Mouse (Mus musculus) lung, embryonic 14.5 days (tissue): ENCODE measurements around the gene Slc4a3. TPM values are rescaled to one million over a fixed set of nuclear protein-coding genes. Genes with fewer than 3 reads are reported as not detected.
A peak's percentile ranks its signal among the peaks of the same experiment; 100 is the strongest.

Source experiments
- ATAC-seq: fragments of 200-750 bp; cut with Nextera tagmentation; 2 replicates; pipeline ENCODE4 v1.8.0; 2017; ENCODE audit warnings: mild to moderate bottlenecking, moderate TSS enrichment, moderate library complexity; ENCODE audit not compliant: insufficient read depth
- DNase-seq: peaks from one replicate; pipeline ENCODE4 v3.0.0-alpha.2; 2015
- H3K27ac ChIP-seq: fragments of 300-500 bp; sonication (generic); 2 replicates; pipeline ENCODE4 v1.5.1; 2014; ENCODE audit warnings: low read depth, mild to moderate bottlenecking, moderate library complexity
- H3K27me3 ChIP-seq: fragments of 300-500 bp; sonication (generic); 2 replicates; pipeline ENCODE4 v1.6.1; 2014; ENCODE audit warnings: low read length, control low read depth; ENCODE audit not compliant: insufficient read depth
- H3K36me3 ChIP-seq: fragments of 300-500 bp; sonication (generic); 2 replicates; pipeline ENCODE4 v1.6.1; 2014; ENCODE audit warnings: control low read depth; ENCODE audit not compliant: insufficient read depth
- H3K4me1 ChIP-seq: fragments of 300-500 bp; sonication (generic); 2 replicates; pipeline ENCODE4 v1.6.1; 2014; ENCODE audit warnings: antibody characterized with exemption, control low read depth; ENCODE audit not compliant: insufficient read depth
- H3K4me2 ChIP-seq: fragments of 300-500 bp; sonication (generic); 2 replicates; pipeline ENCODE4 v1.6.1; 2014; ENCODE audit warnings: mild to moderate bottlenecking
- H3K4me3 ChIP-seq: fragments of 300-500 bp; sonication (generic); 2 replicates; pipeline ENCODE4 v1.5.1; 2014; ENCODE audit warnings: low read depth, low read length
- H3K9ac ChIP-seq: fragments of 300-500 bp; sonication (generic); 2 replicates; pipeline ENCODE4 v1.6.1; 2014
- H3K9me3 ChIP-seq: fragments of 300-500 bp; sonication (generic); 2 replicates; pipeline ENCODE4 v1.6.1; 2016; ENCODE audit warnings: low read depth, low read length, control low read depth
- CTCF ChIP-seq: IDR thresholded peaks from 2 replicates; pipeline ENCODE4 v1.5.1; 2016; ENCODE audit warnings: antibody characterized with exemption, low read depth
- whole genome bisulfite sequencing: fragments of 180-500 bp; shearing (Covaris S2); extraction: QIAGEN DNeasy Blood & Tissue Kit; methylation state at CpG from one replicate; pipeline ENCODE4 v1.1.7; 2014; 5-methylcytosine and 5-hydroxymethylcytosine counted together
- polyA plus RNA-seq: library from polyadenylated mRNA; unstranded; fragments of >200 nt; fragmentation: Nextera tagmentation; extraction: Ambion mirVana; gene quantifications from 2 replicates; pipeline ENCODE4 v1.2.1, GENCODE M21; 2014

Gene Slc4a3
- polyA plus RNA-seq, 1 experiment from 2014 or later = 9.7 TPM

DNA sequence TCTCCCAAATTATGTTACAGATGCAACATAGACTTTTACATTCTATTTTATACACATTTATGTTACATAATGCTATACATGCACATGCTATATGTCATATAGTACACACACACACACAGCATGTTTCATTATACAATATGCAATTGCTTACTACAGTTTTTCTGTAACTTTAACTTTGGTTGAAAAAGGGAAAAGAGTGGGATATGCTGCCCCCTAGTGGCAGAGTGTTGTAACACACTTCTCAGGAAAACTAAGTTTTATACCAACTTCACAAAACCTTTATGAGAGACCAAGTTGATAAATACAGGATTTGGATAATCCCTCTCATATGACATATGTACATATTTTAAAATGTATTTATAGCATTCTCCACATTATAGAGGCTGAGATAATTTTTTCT, 51.6 kb downstream of the Slc4a3 start:
- Histone ChIP-seq H3K9ac (no peak overlapping the region), H3K9me3 (no peaks in the 10 kb centered on the region), H3K4me3 (no peak overlapping the region), H3K27ac (no peak overlapping the region), H3K4me1 (no peaks in the 10 kb centered on the region), H3K36me3 (no peaks in the 10 kb centered on the region), H3K4me2 (no peak overlapping the region), H3K27me3 (peaks cover 5% of the 10 kb centered on the region; the same call in 1 of the 2 replicates)
- DNase-seq (peak; percentile 88), ATAC-seq (no peak)
- peak; percentile 88 for TF ChIP-seq CTCF

DNA sequence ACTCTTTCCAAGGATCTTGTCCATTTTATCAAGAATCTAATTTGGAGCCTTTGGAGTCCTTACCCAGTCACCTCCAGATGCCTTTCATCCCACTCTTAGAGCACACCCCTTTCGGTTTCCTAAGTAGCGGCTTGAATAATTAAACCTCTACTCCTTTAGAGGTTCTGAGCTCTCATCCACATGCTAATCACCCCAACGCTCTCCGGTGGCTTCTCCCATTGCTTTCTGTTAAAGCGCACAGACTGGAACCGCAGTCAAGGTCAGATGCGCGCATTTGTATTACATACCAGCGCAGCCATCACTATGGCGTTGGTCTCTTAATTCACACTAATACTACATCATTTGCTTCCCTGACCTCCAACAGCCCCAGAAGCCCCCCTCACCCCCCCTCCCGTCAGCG, 55.7 kb downstream of the Slc4a3 start:
- 28% methylated on average over 10 of the region's 12 CpGs for WGBS
- Histone ChIP-seq H3K9ac (no peak overlapping the region), H3K27ac (no peak overlapping the region), H3K4me2 (no peak overlapping the region), H3K36me3 (no peaks in the 10 kb centered on the region), H3K9me3 (no peaks in the 10 kb centered on the region), H3K4me1 (no peaks in the 10 kb centered on the region), H3K4me3 (no peak overlapping the region), H3K27me3 (peaks cover 5% of the 10 kb centered on the region; the same call in 1 of the 2 replicates)
- TF ChIP-seq CTCF = no peak
- DNase-seq (no peak), ATAC-seq (no peak)

DNA sequence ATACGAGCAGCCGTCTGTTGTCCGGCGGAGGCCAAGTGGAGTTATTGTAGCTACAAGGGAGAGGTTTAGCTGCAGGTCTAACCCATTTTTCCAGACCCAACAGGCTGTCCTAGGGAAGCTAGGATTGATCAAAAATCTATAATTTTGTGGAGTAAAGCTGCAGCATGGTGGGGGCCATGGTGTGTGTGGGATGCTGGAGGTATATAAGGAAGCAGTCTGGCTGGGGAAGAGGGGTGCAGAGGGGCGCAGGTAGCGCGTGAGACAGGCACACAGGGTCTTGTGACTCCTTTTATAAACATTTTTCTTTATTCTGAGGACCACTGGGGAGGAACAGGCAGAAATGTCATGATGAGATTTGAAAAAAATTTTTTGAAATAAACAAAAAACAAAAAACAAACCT, 57.5 kb downstream of the Slc4a3 start:
- no peaks in the 10 kb centered on the region for H3K9me3 ChIP-seq
- H3K4me2 ChIP-seq = no peak overlapping the region
- no peak for TF ChIP-seq CTCF
- no peak overlapping the region for H3K27ac ChIP-seq
- no peak overlapping the region for H3K9ac ChIP-seq
- no peak for DNase-seq
- no peak for ATAC-seq
- H3K4me1 ChIP-seq = no peaks in the 10 kb centered on the region
- 61% methylated on average over 7 of the region's 7 CpGs for WGBS
- no peaks in the 10 kb centered on the region for H3K36me3 ChIP-seq
- no peak overlapping the region for H3K4me3 ChIP-seq
- H3K27me3 ChIP-seq = peaks cover 5% of the 10 kb centered on the region; the same call in 1 of the 2 replicates

DNA sequence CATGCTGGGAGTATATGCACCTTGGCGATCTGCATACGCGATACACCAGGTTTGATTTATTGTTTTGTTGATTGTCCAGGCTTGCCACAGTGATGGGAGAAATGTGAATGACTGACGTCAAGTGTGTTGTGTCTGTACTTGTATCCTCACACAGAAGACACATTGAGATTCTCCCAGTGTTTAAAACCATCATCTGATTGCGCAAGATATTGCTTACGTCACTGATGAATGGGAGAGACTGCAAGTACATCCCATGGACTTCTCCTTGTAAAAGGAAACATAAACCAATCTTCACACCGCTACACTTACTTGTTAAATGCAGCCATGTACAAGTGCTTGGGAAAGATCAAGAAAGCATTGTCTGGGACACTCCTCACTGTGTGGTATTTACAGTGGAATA, 62.2 kb downstream of the Slc4a3 start:
- H3K9me3 ChIP-seq = no peaks in the 10 kb centered on the region
- ATAC-seq (no peak), DNase-seq (no peak)
- H3K27ac ChIP-seq = no peak overlapping the region
- no peak overlapping the region for H3K4me2 ChIP-seq
- H3K36me3 ChIP-seq = no peaks in the 10 kb centered on the region
- no peak for TF ChIP-seq CTCF
- no peaks in the 10 kb centered on the region for H3K27me3 ChIP-seq
- H3K4me3 ChIP-seq = no peak overlapping the region
- WGBS = 87% methylated on average over 7 of the region's 7 CpGs
- no peaks in the 10 kb centered on the region for H3K4me1 ChIP-seq
- H3K9ac ChIP-seq = no peak overlapping the region

DNA sequence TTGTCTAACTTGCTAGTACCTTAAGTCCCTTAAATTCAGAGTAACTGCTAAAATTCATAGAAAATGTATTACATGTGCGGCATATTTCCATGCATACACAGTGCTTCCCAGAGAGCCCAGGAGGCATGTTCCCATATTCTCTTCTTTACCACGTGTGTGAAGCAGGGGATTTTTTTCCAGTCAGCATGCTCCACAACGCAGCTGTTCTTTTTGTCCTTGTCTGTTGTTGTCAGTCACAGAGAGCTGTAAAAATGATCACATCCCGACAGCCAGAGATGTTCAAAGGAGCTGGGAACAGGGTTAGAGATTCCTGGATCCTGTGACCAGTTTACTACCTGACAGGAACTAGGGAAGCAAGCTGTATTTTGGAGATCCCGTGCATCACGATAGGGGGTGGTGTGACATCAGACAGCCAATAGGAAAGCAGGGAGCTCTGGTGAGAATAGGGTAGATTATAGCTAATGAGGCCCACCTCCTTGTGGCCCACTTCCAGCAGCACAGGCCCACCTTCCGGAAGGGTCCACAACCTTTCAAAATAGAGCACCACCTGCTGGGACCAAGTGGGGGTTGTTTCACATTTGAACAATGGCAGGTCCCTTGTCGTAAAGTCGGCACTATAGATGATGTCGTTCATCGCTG, 62.7 kb downstream of the Slc4a3 start:
- Histone ChIP-seq H3K4me2 (no peak overlapping the region), H3K9me3 (no peaks in the 10 kb centered on the region), H3K36me3 (no peaks in the 10 kb centered on the region), H3K27ac (no peak overlapping the region), H3K4me3 (no peak overlapping the region), H3K4me1 (no peaks in the 10 kb centered on the region), H3K27me3 (no peaks in the 10 kb centered on the region), H3K9ac (no peak overlapping the region)
- WGBS = 72% methylated on average over 11 of the region's 11 CpGs
- ATAC-seq (no peak), DNase-seq (no peak)
- TF ChIP-seq CTCF = no peak

DNA sequence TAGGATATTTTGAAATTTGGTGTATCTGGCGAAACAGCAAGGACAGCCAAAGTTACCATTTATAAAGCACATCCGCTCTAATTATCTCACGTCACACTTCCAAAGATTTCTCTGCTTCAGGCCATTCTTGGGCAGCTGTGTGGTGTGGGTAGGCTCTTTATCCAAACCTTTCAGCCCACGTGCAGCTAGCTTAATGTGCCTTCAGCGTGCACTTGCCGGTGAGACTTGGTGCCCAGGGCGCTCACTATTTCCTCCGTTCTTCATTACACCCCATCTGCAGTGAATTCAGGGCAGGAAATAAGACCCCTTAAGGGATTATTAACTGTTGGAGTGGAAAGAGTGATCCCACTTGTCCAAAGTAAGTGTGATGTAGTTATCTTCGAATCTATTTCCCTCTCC, 63.2 kb downstream of the Slc4a3 start:
- no peak overlapping the region for H3K27ac ChIP-seq
- no peaks in the 10 kb centered on the region for H3K27me3 ChIP-seq
- H3K9me3 ChIP-seq = no peaks in the 10 kb centered on the region
- H3K36me3 ChIP-seq = no peaks in the 10 kb centered on the region
- no peak overlapping the region for H3K4me3 ChIP-seq
- ATAC-seq = no peak
- TF ChIP-seq CTCF = no peak
- no peak overlapping the region for H3K9ac ChIP-seq
- whole genome bisulfite sequencing = 76% methylated on average over 9 of the region's 9 CpGs
- H3K4me1 ChIP-seq = no peaks in the 10 kb centered on the region
- DNase-seq = no peak
- H3K4me2 ChIP-seq = no peak overlapping the region

DNA sequence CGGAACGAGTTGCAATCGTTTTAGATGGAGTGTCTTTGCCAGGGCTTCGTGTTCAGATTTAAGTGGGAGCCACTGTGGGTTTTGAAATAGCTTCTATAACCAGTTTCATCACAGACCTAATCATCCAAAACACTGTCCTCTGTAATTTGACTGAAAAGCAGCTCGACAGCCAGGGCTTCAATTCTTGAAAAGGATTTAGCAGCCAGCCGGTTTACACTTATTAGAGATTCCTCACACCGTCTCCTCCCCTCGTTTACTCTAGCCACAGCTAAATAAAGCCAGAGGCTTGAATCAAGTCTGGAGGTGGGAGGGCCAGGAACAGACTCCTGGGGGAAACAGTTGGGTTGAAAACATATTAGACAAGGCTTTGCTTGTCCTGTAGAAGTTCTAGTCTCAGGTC, 64.5 kb downstream of the Slc4a3 start:
- H3K27me3 ChIP-seq = no peaks in the 10 kb centered on the region
- 51% methylated on average over 8 of the region's 8 CpGs for WGBS

More for the DNA sequence above, 64.5 kb downstream of the Slc4a3 start:
- Histone ChIP-seq H3K9ac (no peak overlapping the region), H3K27ac (no peak overlapping the region), H3K4me2 (no peak overlapping the region), H3K36me3 (no peaks in the 10 kb centered on the region), H3K4me1 (no peaks in the 10 kb centered on the region), H3K9me3 (no peaks in the 10 kb centered on the region), H3K4me3 (no peak overlapping the region)
- ATAC-seq (no peak), DNase-seq (no peak)
- no peak for TF ChIP-seq CTCF

Other genes with a start within 250 kb of the Slc4a3 start
- 110 and 113 TPM in 2 replicates for gene Dnpep, start 228.3 kb upstream of the Slc4a3 start, polyA plus RNA-seq
- gene Des, start 185.9 kb upstream of the Slc4a3 start, polyA plus RNA-seq = 42.9 and 46.3 TPM in 2 replicates
- gene Speg, start 171.0 kb upstream of the Slc4a3 start, polyA plus RNA-seq = 40.1 and 44.7 TPM in 2 replicates
- 61.2 and 67.3 TPM in 2 replicates for gene Gmppa, start 110.3 kb upstream of the Slc4a3 start, polyA plus RNA-seq
- 0.12 and 0.18 TPM in 2 replicates for gene Asic4, start 95.8 kb upstream of the Slc4a3 start, polyA plus RNA-seq
- 32.8 and 35.1 TPM in 2 replicates for gene Chpf, start 67.0 kb upstream of the Slc4a3 start, polyA plus RNA-seq
- gene Tmem198, start 66.7 kb upstream of the Slc4a3 start, polyA plus RNA-seq = 0.26 and 0.72 TPM in 2 replicates
- gene Obsl1, start 39.8 kb upstream of the Slc4a3 start, polyA plus RNA-seq = 83.9 and 93.3 TPM in 2 replicates
- gene Inha, start 39.2 kb upstream of the Slc4a3 start, polyA plus RNA-seq = 1.7 and 2.1 TPM in 2 replicates
- 18.5 and 19.0 TPM in 2 replicates for gene Stk11ip, start 24.7 kb upstream of the Slc4a3 start, polyA plus RNA-seq